Mouse (Mus musculus) heart, embryonic 11.5 days (tissue): ENCODE measurements around the gene Tff1. TPM values are rescaled to one million over a fixed set of nuclear protein-coding genes. Genes with fewer than 3 reads are reported as not detected.

ENCODE experiments used
- ATAC-seq: fragments of 200-750 bp; cut with Nextera tagmentation; replicated peaks from 2 replicates; pipeline ENCODE4 v1.8.0; 2017; ENCODE audit warnings: moderate library complexity; ENCODE audit not compliant: insufficient number of reproducible peaks, low FRiP score, low TSS enrichment
- H3K27ac ChIP-seq: fragments of 300-500 bp; sonication (generic); 2 replicates; pipeline ENCODE4 v1.5.1; 2014; ENCODE audit warnings: mild to moderate bottlenecking, low read depth, low read length
- H3K27me3 ChIP-seq: fragments of 300-500 bp; sonication (generic); 2 replicates; pipeline ENCODE4 v1.6.1; 2014; ENCODE audit warnings: mild to moderate bottlenecking, low read length, mixed read lengths; ENCODE audit not compliant: control insufficient read depth, insufficient read depth
- H3K36me3 ChIP-seq: fragments of 300-500 bp; sonication (generic); 2 replicates; pipeline ENCODE4 v1.6.1; 2014; ENCODE audit warnings: mild to moderate bottlenecking, low read length, moderate library complexity, mixed read lengths; ENCODE audit not compliant: control insufficient read depth, insufficient read depth
- H3K4me1 ChIP-seq: fragments of 300-500 bp; sonication (generic); 2 replicates; pipeline ENCODE4 v1.6.1; 2014; ENCODE audit warnings: low read length; ENCODE audit not compliant: control insufficient read depth, insufficient read depth
- H3K4me2 ChIP-seq: fragments of 300-500 bp; sonication (generic); 2 replicates; pipeline ENCODE4 v1.6.1; 2014; ENCODE audit warnings: mild to moderate bottlenecking, moderate library complexity
- H3K4me3 ChIP-seq: fragments of 300-500 bp; sonication (generic); 2 replicates; pipeline ENCODE4 v1.5.1; 2014; ENCODE audit warnings: low read depth, low read length
- H3K9ac ChIP-seq: fragments of 300-500 bp; sonication (generic); 2 replicates; pipeline ENCODE4 v1.6.1; 2014; ENCODE audit warnings: mild to moderate bottlenecking, low read depth, low read length, moderate library complexity
- H3K9me3 ChIP-seq: fragments of 300-500 bp; sonication (generic); replicated peaks from 2 replicates; pipeline ENCODE4 v1.6.1; 2016; ENCODE audit warnings: low read length; ENCODE audit not compliant: control insufficient read depth
- WGBS: fragments of 180-500 bp; shearing (Covaris S2); extraction: QIAGEN DNeasy Blood & Tissue Kit; methylation state at CpG from one replicate; pipeline ENCODE4 v1.1.7; 2014; ENCODE audit not compliant: insufficient replicate concordance; 5-methylcytosine and 5-hydroxymethylcytosine counted together
- polyA plus RNA-seq: library from polyadenylated mRNA; unstranded; fragments of >200 nt; fragmentation: Nextera tagmentation; extraction: Ambion mirVana; gene quantifications from 2 replicates; pipeline ENCODE4 v1.2.1, GENCODE M21; 2014

Tff1 gene
- polyA plus RNA-seq, 1 experiment from 2014 or later: 0.31 TPM

- H3K9ac ChIP-seq: no peak overlapping the region
- peaks cover 3% of the 10 kb centered on the region; the same call in 1 of the 2 replicates for H3K27me3 ChIP-seq
- H3K27ac ChIP-seq: no peak overlapping the region
- ATAC-seq: no peak
- no peaks in the 10 kb centered on the region for H3K4me1 ChIP-seq
- no peak overlapping the region for H3K4me2 ChIP-seq
- 68% methylated on average over 6 of the region's 6 CpGs for WGBS
- no peak overlapping the region for H3K4me3 ChIP-seq
- H3K36me3 ChIP-seq: no peaks in the 10 kb centered on the region
- H3K9me3 ChIP-seq: no peaks in the 10 kb centered on the region
Observed at GRCm38 (mm10) chr17:31195207-31195606, 30.1 kb upstream of the Tff1 start.

- WGBS: 79% methylated on average over 9 of the region's 9 CpGs
- Histone ChIP-seq H3K4me3 (no peak overlapping the region), H3K36me3 (no peaks in the 10 kb centered on the region), H3K4me2 (no peak overlapping the region), H3K27me3 (peaks cover 3% of the 10 kb centered on the region; the same call in 1 of the 2 replicates), H3K9ac (no peak overlapping the region), H3K9me3 (no peaks in the 10 kb centered on the region), H3K27ac (no peak overlapping the region), H3K4me1 (no peaks in the 10 kb centered on the region)
- no peak for ATAC-seq
Observed at GRCm38 (mm10) chr17:31193360-31193759, 28.3 kb upstream of the Tff1 start.

GRCm38 (mm10) chr17:31192663-31193062, 27.6 kb upstream of the Tff1 start:
- ATAC-seq: no peak
- H3K27me3 ChIP-seq: peaks cover 3% of the 10 kb centered on the region; the same call in 1 of the 2 replicates

DNA sequence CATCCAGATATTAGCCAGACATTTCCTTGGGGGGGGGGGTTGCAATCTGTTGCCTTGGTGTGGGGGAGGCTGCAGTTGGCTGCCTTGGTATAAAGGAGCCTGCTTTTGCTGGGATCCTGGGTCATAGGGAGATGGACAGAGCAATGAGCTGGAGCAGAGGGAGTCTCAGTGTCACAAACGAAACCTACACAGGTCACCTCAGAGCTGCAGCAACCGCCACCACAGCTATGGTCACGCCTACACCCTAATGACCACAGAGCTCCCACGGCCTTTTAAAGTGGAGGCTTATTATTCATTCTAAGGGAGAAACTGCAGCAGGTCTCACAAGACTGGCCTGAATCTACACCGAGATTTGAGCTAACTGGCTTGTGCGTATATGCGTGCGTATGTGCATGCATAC, 26.7 kb upstream of the Tff1 start:
- no peak overlapping the region for H3K27ac ChIP-seq
- H3K4me3 ChIP-seq: no peak overlapping the region
- 80% methylated on average over 8 of the region's 8 CpGs for WGBS
- no peak overlapping the region for H3K4me2 ChIP-seq
- no peaks in the 10 kb centered on the region for H3K36me3 ChIP-seq
- H3K9ac ChIP-seq: no peak overlapping the region
- no peak for ATAC-seq
- H3K9me3 ChIP-seq: no peaks in the 10 kb centered on the region
- H3K4me1 ChIP-seq: no peaks in the 10 kb centered on the region
- peaks cover 3% of the 10 kb centered on the region; the same call in 1 of the 2 replicates for H3K27me3 ChIP-seq

More at GRCm38 (mm10) chr17:31192663-31193062, 27.6 kb upstream of the Tff1 start:
- Histone ChIP-seq H3K9ac (no peak overlapping the region), H3K4me2 (no peak overlapping the region), H3K4me1 (no peaks in the 10 kb centered on the region), H3K9me3 (no peaks in the 10 kb centered on the region), H3K27ac (no peak overlapping the region), H3K36me3 (no peaks in the 10 kb centered on the region), H3K4me3 (no peak overlapping the region)
- WGBS: 60% methylated on average over 2 of the region's 2 CpGs

GRCm38 (mm10) chr17:31187370-31187769, 22.3 kb upstream of the Tff1 start:
- no peak overlapping the region for H3K4me2 ChIP-seq
- ATAC-seq: no peak
- no peak overlapping the region for H3K9ac ChIP-seq
- H3K4me3 ChIP-seq: no peak overlapping the region
- no peaks in the 10 kb centered on the region for H3K36me3 ChIP-seq
- H3K4me1 ChIP-seq: no peaks in the 10 kb centered on the region
- no peak overlapping the region for H3K27ac ChIP-seq
- H3K9me3 ChIP-seq: no peaks in the 10 kb centered on the region
- H3K27me3 ChIP-seq: peaks cover 3% of the 10 kb centered on the region; the same call in 1 of the 2 replicates
- 19% methylated on average over 4 of the region's 4 CpGs for WGBS

GRCm38 (mm10) chr17:31184269-31184990, 19.4 kb upstream of the Tff1 start:
- H3K4me3 ChIP-seq: no peak overlapping the region
- H3K4me2 ChIP-seq: no peak overlapping the region
- H3K4me1 ChIP-seq: no peaks in the 10 kb centered on the region
- no peaks in the 10 kb centered on the region for H3K36me3 ChIP-seq
- H3K27me3 ChIP-seq: 0 out of 2 replicates have a peak, but pooled peaks cover 4% of the 10 kb centered on the region
- 70% methylated on average over 12 of the region's 12 CpGs for WGBS
- H3K27ac ChIP-seq: no peak overlapping the region
- H3K9ac ChIP-seq: no peak overlapping the region
- H3K9me3 ChIP-seq: no peaks in the 10 kb centered on the region
- ATAC-seq: no peak

GRCm38 (mm10) chr17:31183180-31183974, 18.3 kb upstream of the Tff1 start:
- ATAC-seq: no peak
- H3K27ac ChIP-seq: no peak overlapping the region
- no peaks in the 10 kb centered on the region for H3K36me3 ChIP-seq
- 0 out of 2 replicates have a peak, but pooled peaks cover 4% of the 10 kb centered on the region for H3K27me3 ChIP-seq
- no peak overlapping the region for H3K9ac ChIP-seq
- WGBS: 69% methylated on average over 12 of the region's 12 CpGs
- H3K4me3 ChIP-seq: no peak overlapping the region
- no peaks in the 10 kb centered on the region for H3K9me3 ChIP-seq
- H3K4me1 ChIP-seq: no peaks in the 10 kb centered on the region
- H3K4me2 ChIP-seq: no peak overlapping the region

DNA sequence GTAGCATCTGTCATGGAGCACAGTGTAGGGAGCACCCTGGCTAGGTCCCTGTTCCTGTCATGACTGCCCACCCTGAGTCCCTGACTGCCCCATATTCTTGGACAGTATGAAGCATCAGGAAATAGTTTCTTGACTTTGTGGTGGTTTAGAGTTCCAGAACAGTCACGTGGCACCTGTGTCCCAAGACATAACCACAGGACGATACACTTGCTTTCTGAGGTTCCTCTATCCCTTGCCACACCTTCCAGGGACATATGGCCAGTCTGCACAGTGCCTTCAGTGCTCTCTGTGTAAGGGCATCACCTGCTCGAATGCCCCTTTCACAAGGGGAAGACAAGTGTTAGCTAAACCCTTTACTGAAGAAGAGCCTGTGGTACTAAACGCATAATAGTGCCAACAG, 16.4 kb upstream of the Tff1 start:
- ATAC-seq: no peak
- H3K4me1 ChIP-seq: no peaks in the 10 kb centered on the region
- 83% methylated on average over 4 of the region's 4 CpGs for WGBS
- H3K9me3 ChIP-seq: no peaks in the 10 kb centered on the region
- no peaks in the 10 kb centered on the region for H3K36me3 ChIP-seq
- H3K4me3 ChIP-seq: no peak overlapping the region
- H3K9ac ChIP-seq: no peak overlapping the region
- no peak overlapping the region for H3K4me2 ChIP-seq
- H3K27me3 ChIP-seq: 0 out of 2 replicates have a peak, but pooled peaks cover 4% of the 10 kb centered on the region
- no peak overlapping the region for H3K27ac ChIP-seq
